Mouse (Mus musculus) spleen, postnatal 4 days (tissue): ENCODE data around the gene Hes1.

Experiments used
- DNase-seq, 2 experiments: peaks; one replicate each; pipeline ENCODE4 v3.0.0; 2022; ENCODE audit warnings: low spot score in 2 of 2

Hes1 gene

DNA sequence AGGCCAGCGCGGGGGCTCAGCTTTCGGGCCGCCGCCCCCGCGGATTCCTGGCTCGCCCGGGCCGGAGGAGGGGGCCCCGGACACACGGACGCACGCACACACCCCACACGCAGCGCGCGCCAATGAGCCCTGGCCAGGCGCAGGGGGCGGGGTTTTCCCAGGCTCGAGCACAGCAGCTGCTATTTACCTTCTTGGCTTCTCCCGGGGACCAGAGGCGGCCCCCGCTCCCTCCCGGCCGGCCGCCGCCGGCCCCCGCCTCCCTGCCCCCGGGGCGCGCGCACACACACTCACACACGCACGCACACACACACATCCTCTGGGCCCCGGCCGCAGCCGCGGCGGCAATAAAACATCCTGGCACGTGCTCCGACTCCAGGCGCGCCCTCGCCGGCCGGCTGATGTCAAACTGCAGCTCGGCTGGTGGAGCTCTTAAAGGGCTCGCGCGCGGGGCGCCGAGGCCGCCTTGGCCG lies at the start of gene Hes1:
Gene Hes1, plus strand, starts transcription at position 401 of the 470 bp plus-strand sequence.
- peak; percentile 75 to 85 for DNase-seq

DNA sequence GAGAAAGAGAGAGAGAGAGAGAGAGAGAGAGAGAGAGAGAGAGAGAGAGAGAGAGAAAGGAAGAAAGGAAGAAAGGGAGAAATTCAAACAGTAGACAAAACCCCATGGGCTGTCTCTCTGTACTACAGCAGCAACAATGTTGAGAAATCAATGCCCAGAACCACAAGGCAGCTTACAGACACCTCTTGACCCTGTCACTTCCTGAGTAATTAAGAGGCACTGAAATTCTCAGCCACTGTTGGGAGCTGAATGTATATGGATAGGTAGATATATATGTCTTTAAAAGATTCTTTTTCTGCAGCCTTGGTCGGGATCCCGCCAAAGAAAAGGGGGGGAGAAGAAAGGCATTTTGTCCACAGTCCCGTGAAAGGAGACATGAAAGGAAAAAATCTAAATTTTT lies 48.1 kb upstream of the Hes1 start:
- no peak for DNase-seq

DNA sequence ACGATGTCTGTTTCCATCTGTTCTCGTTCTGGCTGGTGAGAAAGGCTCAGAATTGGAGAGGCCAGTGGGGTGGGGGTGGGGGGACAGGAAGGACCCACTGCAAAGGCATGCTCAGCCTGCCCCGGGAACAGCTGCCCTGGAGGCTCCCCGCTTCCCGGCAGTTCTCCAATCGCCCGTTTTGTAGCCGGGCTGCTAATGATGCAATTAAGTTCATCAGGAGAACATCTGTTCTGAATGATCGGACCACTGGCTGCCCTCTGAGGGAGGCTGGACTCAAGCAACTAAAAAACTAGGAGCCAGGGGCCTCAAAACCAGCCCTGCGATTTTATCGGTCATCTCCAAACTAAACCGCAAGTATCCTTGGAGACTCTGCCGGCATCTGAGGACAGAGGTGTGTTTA lies 44.1 kb upstream of the Hes1 start:
- no peak for DNase-seq

DNA sequence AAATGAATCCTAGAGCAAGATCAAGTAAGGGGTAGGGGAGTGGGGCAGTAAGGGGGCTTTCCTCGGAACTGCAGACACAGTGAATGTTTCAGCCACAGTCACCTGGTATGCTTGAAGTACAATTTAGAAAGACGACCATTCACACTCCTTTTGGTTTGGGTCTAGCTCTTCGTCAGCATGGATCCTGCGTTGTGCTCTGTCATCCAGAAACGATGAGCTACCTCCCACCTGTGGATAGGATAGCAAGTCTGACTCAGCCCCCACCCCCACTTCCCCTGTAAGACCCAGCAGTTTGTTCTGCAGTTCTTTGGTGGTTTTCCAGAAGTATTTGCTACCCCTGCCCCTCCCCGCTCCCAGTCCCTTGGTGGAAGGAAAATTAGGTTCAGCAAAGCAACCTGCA lies 41.8 kb upstream of the Hes1 start:
- DNase-seq = no peak

DNA sequence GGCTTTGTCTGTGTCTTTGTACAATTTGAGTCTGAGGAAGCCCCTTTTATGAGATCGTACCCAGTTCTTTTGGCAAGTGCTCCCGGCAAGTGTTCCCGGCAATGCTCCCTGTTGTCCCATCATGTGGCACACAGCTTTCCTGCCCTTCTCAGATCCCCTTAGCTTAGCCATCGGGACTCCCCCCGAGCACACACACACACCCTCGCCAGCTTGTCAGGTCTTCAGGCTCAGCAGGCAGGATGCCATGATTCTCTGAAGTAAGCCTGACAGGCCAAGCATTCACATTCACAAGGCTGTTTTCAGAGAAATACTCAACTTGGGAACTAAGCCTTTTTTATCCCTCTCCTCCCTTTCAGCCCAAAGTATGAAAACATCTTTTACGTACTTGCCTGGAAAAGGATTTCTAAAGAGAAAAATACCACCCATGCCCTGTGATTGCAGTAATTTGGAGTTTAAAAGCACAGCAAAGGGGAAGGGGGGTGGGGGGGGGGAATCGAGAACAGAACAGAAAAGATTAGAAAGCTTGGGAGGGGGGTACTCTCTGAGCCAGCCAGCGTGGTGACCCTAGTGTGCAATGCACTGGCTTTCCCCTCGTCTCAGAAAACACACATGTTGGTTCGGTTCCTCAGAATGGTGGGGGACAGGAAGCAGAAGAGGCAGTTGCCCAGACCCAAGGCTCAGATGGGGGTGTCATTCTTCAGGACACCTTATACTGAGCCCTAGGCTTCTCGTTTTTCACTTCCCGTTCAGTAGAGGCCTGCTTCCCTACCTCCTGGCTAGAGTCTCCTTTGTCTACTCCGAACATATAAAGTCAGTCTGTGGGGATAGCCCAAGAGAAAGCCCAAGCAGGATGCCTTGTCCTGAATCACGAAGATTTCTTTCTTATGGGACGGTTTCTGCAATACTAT lies 41.0 kb upstream of the Hes1 start:
- peak in 1 of 2 experiments; percentile 40 for DNase-seq

DNA sequence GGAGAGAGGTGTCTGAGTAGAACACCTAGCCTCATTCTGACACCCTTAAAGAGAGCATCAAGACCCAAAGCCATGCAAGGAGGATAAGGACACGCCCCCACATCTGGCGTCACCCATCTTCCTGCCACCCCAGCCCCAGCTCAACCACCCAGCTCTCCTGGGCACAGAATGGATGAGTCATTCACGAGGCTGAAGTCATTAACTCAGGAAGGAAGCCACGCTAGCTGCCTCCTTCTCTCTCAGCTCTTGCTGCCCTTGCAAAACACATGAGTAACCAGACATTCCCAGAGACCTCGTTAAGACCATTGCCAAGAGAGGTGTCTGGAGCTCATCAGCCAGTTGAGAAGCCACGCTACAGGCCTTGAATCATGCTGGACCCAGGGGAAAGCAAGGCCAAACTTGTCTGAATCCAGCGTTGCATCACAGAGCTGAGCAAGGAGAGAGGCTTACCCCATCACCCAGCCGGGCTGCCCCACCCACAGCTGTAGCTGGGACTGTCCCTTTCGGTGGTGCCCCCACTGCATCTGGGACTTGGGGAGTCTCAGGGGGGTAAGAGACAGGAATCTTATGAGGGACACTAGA lies 39.4 kb upstream of the Hes1 start:
- peak in 1 of 2 experiments; percentile 50 for DNase-seq

DNA sequence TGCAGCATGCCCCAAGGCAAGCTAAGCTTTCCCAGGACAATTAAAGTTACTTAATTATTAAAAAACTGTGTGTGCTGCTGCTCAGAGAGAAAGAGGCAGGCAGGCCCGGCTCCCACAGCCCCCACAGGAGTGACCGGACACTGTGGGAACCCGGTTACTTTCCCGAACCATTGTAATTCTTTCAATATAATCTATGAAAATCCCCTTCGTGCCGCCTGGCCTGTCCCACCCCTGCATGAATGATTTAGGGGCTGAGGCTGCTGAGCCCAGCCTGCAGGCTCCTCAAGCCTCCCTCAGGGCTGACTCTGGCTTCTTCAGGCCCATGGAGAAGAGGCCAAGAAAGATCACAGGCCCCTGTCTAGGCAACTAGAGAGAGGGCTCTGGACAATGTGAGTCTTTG lies 36.0 kb upstream of the Hes1 start:
- DNase-seq = no peak

DNA sequence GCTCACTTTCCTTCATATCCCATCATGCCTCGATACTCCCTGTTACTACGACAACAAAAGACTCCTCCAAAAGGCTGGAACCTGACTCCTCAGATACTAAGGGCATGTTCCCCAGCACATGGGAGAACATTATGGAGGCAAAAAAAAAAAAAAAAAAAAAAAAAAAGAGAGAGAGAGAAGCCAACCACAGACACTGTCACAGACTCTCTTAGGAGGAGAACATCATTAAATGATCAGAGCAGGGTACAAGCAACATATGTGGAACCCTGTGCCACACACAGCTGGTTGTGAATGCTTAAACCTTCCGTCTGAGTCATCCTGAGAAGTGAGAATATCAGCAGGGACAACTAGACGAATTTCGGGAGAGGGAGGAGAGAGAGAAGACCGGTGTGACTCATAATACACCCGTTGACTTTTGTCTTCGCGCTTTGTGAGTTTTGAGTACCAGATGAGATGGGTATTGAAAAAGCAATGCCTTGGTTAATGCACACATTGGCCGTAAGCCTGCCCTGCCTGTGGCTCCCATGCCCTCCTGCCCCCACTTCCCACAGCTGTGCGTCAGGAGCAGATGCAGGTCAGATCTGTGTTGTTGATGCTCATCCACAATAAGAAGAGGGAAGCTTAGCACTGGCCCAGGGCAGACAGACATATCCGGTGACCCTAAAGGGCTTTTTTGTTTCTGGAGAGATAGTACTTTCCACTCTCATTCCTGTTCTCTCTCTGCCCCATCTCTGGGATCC lies 34.8 kb upstream of the Hes1 start:
- no peak for DNase-seq

DNA sequence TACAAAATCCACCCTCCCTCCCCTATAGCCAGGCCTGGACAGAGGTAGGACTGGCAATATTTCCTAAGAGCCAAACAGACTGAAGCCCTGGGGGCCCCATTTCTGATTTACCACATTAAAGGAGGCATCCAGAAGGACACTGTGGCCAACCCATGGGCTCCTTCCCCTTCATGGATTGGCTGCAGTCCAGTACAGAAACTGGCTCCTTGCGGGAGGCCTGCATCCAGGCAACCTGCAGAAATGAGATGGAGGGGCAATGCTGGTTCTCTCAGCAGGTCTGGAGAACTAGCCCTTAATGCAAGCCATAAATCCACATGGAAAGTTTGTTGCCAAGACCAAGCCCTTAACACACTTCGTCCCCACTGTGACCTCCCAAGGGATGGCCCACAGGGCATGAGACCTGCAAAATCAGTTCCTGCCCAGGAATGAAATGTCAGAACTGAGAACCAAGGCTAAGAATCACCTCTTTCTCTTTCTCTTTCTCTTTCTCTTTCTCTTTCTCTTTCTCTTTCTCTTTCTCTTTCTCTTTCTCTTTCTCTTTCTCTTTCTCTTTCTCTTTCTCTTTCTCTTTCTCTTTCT lies 31.8 kb upstream of the Hes1 start:
- DNase-seq = no peak

DNA sequence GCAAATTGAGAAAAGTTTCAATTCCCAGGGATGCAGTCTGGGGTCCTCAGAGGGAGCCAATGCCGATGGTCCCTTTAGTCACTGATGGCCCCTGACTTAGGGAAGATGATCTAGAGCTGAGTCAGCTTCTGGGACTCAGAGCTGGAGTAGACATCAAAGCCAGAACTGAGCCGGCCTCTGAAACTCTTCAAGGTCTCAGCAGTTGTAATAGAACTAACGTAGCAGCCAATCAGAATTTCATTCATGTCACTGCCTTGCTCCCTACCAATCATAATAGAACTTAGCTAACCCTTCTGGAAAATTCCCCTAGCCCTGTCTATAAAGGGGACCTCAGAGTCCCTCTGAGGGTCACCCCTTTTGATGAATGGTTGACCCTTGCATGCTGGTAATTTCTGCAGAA lies 30.8 kb upstream of the Hes1 start:
- DNase-seq = no peak

DNA sequence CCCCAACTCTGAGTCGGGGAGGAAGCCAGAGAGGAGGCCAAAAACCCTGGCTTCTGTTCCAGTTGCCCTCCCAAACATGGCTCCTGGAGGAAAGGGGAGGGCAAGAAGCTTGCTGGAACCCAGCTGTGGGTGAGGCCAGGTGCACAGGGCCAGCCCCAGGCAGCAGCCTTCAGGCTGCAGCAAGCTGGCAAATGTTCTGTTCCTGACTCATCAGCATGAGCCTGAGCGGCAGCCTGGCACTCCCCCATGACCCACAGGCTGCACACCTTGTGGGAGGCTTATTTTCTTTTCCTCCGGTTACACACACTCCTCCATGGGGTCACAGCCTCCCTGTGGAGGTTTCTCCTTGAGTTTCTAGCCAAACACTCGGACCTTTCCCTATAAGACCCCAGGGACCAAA lies 30.2 kb upstream of the Hes1 start:
- no peak for DNase-seq

DNA sequence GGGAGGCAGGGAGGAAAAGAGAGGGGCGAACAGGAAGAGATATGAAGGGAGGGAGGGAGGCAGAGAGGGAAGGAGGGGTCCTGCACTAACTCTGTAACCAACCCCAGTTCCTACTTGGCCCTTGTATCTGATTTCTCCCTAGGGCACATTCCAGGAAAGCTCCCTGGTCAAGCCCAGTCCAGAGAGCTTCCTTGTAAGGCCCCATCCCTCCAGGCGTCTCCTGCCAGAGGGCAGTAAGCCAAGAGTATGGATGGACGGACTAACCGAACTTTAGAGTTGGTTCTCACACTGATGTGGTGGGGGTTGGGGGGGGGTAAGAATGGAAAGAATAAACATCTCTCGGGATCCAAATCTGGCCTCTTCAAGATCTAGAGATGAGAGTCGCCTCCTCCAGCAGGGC lies 29.7 kb upstream of the Hes1 start:
- no peak for DNase-seq

DNA sequence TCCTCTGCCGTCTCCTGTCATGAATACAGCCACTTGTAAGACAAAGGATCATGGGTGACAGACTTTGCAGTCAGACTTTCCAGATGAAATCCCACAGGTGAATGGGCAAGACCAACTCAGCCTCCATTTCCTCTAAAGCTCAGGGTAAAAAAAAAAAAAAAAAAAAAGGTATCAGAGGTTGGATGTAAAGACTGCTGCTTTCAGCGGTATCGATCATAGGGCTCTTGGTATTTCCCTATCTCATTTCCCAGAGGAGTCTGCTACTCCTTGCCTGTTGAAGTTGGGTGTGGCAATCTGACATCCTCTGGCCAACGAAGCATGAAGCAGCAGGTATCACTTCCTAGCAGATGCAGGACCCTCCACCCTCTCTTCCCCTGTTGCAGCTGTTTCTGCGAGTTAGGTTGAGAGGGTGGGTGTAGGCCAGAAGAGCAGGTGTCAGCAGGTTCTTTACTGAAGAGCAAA lies 29.2 kb upstream of the Hes1 start:
- DNase-seq = peak in 1 of 2 experiments; percentile 41

DNA sequence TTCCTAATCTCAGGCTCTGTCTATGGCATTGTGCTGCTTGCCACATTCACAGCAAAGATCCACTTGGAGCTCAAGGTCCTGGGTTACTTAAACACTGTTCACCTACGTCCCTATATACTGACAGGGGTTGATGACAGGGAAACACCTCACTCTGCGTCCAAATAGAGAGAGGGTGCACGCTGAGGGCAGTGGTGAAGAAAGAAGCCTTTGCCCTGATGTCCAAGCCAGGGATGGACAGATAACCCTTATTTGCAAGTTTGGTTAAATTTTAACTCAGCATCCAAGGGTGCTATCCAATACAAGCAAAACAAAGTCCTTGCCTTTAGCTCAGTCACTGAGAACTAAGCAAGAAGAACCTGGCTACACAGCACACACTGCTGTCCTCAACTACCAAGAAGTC lies 28.1 kb upstream of the Hes1 start:
- DNase-seq = no peak

DNA sequence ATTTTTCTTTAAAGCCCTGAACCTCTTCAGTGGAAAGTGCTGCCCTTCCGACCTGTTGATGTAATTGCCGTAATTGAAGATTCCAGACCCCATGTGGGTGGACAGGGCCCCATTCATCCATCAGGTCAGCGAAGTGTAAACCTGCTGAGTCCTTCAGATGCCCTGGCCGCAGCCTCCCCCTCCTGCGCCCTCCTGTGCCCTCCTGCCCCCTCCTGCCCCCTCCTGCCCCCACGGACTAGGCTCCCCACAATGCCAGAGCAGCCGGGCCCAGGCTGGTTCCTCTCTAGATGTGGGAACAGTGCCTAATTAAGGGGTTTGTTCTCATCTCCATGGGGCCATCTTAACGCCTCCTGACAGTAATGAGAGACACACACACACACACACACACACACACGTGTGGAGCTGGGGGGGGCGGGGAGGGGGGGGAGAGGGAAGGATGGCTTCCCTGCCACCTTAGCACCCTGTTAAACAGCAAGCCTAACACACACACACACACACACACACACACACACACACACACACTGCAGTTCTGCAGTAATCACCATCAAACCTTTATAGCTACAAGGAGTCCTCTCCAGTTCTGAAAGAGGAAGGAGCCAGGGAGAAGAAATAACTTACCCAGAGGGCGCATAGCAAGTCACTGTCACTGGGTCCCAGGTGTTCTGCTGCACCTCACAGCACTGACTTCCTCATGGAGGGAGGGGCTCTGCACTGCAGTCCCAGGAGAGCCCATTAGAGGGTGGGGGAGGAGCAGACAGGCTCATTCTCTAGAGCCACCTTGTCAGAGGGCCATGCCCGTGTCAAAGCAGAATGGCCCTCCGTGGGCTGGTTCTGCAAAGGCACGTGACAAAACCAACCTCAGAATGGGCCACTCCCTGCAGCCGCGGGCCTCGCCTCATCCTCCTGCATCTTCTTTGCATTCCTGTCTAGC lies 25.3 kb upstream of the Hes1 start:
- peak; percentile 74 to 81 for DNase-seq

DNA sequence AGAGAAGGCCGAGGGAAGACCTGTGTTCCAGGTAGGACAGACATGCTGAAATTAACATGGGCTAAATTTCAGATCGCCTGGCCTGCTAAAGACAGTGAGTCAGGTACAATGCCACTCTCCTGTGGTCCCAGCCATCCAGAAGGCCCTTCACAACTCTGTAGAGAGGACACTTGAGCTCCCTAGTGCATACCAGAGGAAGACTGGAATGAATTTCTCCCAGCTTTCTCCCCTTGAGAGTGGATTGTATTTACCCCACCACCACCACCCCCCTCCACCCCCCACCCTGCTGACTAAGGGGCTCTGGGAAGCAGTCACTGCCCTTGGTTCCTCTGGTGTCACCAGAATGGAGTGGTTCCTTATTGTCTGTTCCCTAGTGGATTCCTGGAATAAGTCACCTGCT lies 24.3 kb upstream of the Hes1 start:
- DNase-seq = no peak

DNA sequence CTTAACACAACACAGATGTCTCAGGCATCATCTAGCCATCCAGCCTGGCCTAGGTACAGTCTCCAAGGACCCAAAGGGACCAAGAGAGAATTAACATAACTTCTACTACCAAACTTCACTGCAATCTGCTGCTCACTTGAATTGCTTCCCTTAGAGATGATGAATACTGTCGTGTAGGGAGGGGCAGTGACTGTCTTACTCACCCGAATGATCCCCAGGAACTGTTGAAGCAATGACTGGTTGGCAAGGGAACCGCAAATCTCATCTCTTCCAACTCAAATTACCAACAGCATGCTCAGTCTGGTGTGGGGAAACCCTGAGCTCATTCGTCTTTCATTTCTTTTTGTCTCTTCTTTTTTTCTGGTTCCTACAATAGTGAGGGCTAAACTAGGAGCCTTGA lies 21.3 kb upstream of the Hes1 start:
- DNase-seq = no peak

DNA sequence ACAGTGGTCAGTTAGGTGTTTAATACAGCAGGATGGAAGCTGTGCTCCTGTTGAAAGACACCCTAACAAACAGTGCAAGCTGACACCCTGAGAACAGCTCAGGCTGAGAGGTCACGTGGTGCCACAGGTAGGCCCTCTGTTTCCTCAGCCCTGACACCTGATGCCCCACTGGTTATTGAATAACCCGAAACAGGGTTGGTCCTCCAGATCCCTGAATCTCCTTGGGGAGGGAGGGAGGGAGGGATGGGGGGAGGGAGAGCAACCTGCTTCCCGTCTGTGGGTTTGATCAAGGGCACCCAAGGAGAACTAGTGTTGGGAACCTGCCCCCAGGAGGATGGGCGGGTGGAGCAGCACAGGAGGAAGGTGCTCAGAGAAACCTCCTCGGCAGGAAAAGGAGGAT lies 18.6 kb upstream of the Hes1 start:
- DNase-seq = no peak

DNA sequence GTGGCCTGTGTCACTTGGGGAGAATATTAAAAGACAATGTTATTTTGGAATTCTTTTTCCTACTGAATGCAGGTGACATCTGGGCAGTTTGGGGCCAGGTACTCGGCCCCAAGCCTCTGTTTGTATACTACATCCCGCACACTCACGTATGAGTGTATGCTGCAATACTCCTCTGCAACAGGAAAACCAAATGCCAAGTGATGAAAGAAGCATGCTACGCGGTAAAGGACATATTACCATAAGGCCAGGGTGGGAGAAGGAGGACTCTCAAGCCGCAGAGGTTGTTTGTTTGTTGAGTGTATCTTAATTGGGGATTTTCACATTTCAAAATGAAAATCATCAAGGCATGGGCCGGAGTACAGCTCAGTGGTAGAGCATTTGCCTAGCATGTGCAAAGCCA lies 17.2 kb upstream of the Hes1 start:
- no peak for DNase-seq

DNA sequence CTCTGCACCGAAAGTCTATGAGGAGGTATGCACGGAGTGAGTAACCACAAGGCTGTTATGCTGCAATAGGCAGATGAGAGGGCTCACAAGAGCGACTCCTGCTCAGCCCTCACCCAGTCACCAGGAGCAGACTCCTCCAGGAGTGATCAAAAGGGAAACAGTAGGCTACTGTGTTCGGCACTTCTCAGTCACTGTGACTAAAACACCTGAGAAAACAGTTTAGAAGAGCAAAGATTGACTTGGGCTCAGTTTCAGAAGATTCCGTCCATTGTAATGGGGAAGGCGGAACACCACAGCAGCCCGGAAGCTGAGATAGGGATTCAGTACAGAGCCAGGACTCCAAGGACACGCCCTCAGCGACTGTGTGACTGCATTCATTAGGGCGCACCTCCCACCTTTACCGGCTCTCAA lies 16.8 kb upstream of the Hes1 start:
- no peak for DNase-seq
